Mouse (Mus musculus) cerebellum, adult 2 months (tissue): ENCODE data around the gene Krt12. TPM values are rescaled to one million over a fixed set of nuclear protein-coding genes. Genes with fewer than 3 reads are reported as not detected.

Experiments used
- DNase-seq, 2 experiments: peaks; one replicate each; pipeline ENCODE4 v3.0.0; 2021
- H3K27ac ChIP-seq: fragments of 200-500 bp; 2 replicates; pipeline ENCODE4 v1.5.1; 2012; ENCODE audit warnings: low read length, control low read depth, inconsistent platforms; ENCODE audit not compliant: insufficient read depth
- H3K27me3 ChIP-seq: fragments of 200-500 bp; 2 replicates; pipeline ENCODE4 v1.6.1; 2012; ENCODE audit warnings: inconsistent platforms, mild to moderate bottlenecking, low read length, moderate library complexity; ENCODE audit not compliant: control insufficient read depth, insufficient read depth
- H3K4me1 ChIP-seq: fragments of 200-500 bp; 2 replicates; pipeline ENCODE4 v1.6.1; 2011; ENCODE audit warnings: low read length; ENCODE audit not compliant: control insufficient read depth, insufficient read depth
- H3K4me3 ChIP-seq: fragments of 200-500 bp; replicated peaks from 2 replicates; pipeline ENCODE3; 2011; ENCODE audit warnings: mild to moderate bottlenecking, low read depth, low read length, control low read depth; ENCODE audit not compliant: insufficient read depth
- CTCF ChIP-seq: fragments of 200-500 bp; IDR thresholded peaks from 2 replicates; pipeline ENCODE4 v1.5.1; 2011; ENCODE audit warnings: low read depth, mild to moderate bottlenecking, control low read depth, low read length, moderate library complexity, borderline replicate concordance; ENCODE audit not compliant: insufficient read depth
- POLR2A ChIP-seq: fragments of 200-500 bp; IDR thresholded peaks from 2 replicates; pipeline ENCODE4 v1.6.1; 2011; ENCODE audit warnings: low read length, control low read depth, borderline replicate concordance; ENCODE audit not compliant: insufficient read depth
- WGBS: fragments of 180-500 bp; shearing (Covaris S2); methylation state at CpG from one replicate; pipeline ENCODE4 v1.1.7; 2018; 5-methylcytosine and 5-hydroxymethylcytosine counted together
- polyA plus RNA-seq: library from polyadenylated mRNA; depleted of rRNA; stranded (reverse); fragments of >200 nt; gene quantifications from 2 replicates; pipeline ENCODE4 v1.2.3, GENCODE M21; 2012

Krt12 gene
- polyA plus RNA-seq, 1 experiment, result not detected

DNA sequence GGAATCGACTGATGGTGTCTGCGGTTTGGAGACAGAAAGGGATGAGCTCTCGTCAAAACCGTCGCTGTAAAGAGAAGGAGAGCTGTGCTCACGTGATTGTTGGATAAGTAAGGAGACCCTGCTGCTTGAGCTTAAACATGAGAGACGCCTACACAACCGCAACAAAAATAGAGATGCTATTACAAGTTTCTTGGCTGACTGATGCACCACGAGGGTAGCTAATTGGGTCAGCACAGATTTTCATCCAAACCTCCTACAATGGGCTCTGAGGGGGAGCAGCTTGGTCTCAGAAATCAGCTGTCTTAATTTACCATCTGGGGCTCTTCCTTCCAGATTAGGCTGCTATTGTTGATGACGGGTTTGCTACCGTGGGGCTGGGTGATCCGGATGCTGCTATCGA lies 5.2 kb downstream of the Krt12 start:
- no peak overlapping the region for H3K4me3 ChIP-seq
- no peaks in the 10 kb centered on the region for H3K27me3 ChIP-seq
- no peak overlapping the region for H3K27ac ChIP-seq
- DNase-seq, result no peak
- 56% methylated on average over 13 of the region's 13 CpGs for WGBS
- TF ChIP-seq POLR2A (no peak), CTCF (no peak)
- H3K4me1 ChIP-seq, result no peaks in the 10 kb centered on the region

GRCm38 (mm10) chr11:99414463-99415147 lies 7.5 kb downstream of the Krt12 start:
- Histone ChIP-seq H3K4me3 (no peak overlapping the region), H3K27me3 (no peaks in the 10 kb centered on the region), H3K4me1 (no peaks in the 10 kb centered on the region), H3K27ac (no peak overlapping the region)
- DNase-seq, result no peak
- TF ChIP-seq CTCF, result no peak
- no peak for TF ChIP-seq POLR2A
- 92% methylated on average over 13 of the region's 13 CpGs for WGBS

- no peak overlapping the region for H3K4me3 ChIP-seq
- H3K27me3 ChIP-seq, result no peaks in the 10 kb centered on the region
- no peak for DNase-seq
- no peaks in the 10 kb centered on the region for H3K4me1 ChIP-seq
- no peak for TF ChIP-seq CTCF
- no peak for TF ChIP-seq POLR2A
- WGBS, result 20% methylated on average over 6 of the region's 6 CpGs
- H3K27ac ChIP-seq, result no peak overlapping the region
These were observed 8.8 kb downstream of the Krt12 start for GRCm38 (mm10) chr11:99413247-99413646.

DNA sequence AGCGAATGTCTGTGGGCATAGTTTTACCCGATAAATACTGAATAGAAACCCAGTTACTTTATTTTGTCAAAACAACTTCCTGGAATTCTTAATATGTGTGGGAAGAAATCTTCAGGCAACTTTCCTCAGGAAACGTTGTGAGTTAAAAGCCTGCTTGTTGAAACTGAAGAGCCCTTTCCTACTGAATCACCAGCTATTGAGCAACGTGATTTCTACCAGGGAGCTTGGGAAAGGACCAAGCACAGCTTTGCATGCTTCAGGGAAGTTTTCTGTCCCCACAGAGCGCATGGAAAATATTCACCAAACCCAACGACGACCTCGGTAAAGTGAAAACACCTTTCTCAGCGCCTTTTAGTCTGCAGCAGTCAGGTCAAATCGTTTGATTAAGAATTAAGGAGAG lies 15.9 kb downstream of the Krt12 start:
- DNase-seq, result no peak
- no peak overlapping the region for H3K27ac ChIP-seq
- no peaks in the 10 kb centered on the region; the same call in 1 of the 2 replicates for H3K27me3 ChIP-seq
- TF ChIP-seq POLR2A, result no peak
- no peak for TF ChIP-seq CTCF
- H3K4me1 ChIP-seq, result no peaks in the 10 kb centered on the region
- WGBS, result 78% methylated on average over 10 of the region's 10 CpGs
- H3K4me3 ChIP-seq, result no peak overlapping the region

DNA sequence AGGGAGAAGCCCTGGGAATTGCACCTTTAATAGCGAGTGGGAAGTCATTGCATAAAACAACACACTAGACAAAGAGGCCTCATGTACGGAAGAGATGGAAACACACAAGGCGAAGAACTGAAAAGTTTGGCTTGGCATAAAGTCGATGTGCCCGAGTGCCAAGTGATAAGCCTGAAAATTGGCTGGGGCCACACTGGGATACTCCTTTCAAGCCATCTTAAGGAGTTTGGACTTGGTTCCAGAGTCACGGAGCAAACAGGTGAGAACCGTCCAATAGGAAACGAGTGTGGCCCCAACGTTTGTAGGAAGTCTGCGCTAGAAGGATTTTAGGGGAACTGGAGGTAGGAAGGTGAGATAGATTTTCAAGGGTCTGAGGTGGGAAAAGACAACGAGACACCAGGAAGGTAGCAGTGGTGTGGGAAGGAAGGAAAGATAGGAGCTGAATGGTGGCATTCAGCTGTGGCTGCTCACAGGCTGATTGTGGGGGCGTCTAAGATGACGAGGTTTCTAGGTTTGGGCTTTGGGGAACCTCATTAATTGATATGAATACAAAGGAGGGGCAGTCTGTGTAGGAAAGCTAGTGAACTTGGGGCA lies 22.0 kb downstream of the Krt12 start:
- Histone ChIP-seq H3K27me3 (no peaks in the 10 kb centered on the region; the same call in 1 of the 2 replicates), H3K27ac (no peak overlapping the region), H3K4me1 (no peaks in the 10 kb centered on the region), H3K4me3 (no peak overlapping the region)
- no peak for DNase-seq
- WGBS, result 86% methylated on average over 13 of the region's 13 CpGs
- no peak for TF ChIP-seq POLR2A

- Histone ChIP-seq H3K4me3 (no peak overlapping the region), H3K27ac (no peak overlapping the region), H3K27me3 (no peaks in the 10 kb centered on the region; the same call in 1 of the 2 replicates), H3K4me1 (no peaks in the 10 kb centered on the region)
- TF ChIP-seq CTCF (no peak), POLR2A (no peak)
- WGBS, result 53% methylated on average over 8 of the region's 8 CpGs
- DNase-seq, result no peak
These were observed 23.2 kb downstream of the Krt12 start for GRCm38 (mm10) chr11:99398832-99399231.

GRCm38 (mm10) chr11:99398084-99398483 lies 24.0 kb downstream of the Krt12 start:
- DNase-seq, result no peak
- no peak overlapping the region for H3K4me3 ChIP-seq
- TF ChIP-seq CTCF, result no peak
- no peak for TF ChIP-seq POLR2A
- 63% methylated on average over 3 of the region's 3 CpGs for WGBS
- H3K27me3 ChIP-seq, result no peaks in the 10 kb centered on the region; the same call in 1 of the 2 replicates
- H3K27ac ChIP-seq, result no peak overlapping the region
- H3K4me1 ChIP-seq, result no peaks in the 10 kb centered on the region

GRCm38 (mm10) chr11:99396661-99397060 lies 25.4 kb downstream of the Krt12 start:
- TF ChIP-seq CTCF, result no peak
- TF ChIP-seq POLR2A, result no peak
- no peaks in the 10 kb centered on the region; the same call in 1 of the 2 replicates for H3K27me3 ChIP-seq
- whole genome bisulfite sequencing, result 86% methylated on average over 2 of the region's 2 CpGs
- H3K4me3 ChIP-seq, result no peak overlapping the region
- H3K4me1 ChIP-seq, result no peaks in the 10 kb centered on the region
- no peak overlapping the region for H3K27ac ChIP-seq
- no peak for DNase-seq
